Mouse (Mus musculus) gastrocnemius, postnatal 36 days (tissue): Measurements from ENCODE around the gene Fam131c. TPM values are rescaled to one million over a fixed set of nuclear protein-coding genes. Genes with fewer than 3 reads are reported as not detected.

Experiments used
- DNase-seq, 2 experiments: peaks; one replicate each; pipeline ENCODE4 v3.0.0; 2022
- intact Hi-C: fragments of 180-260 bp; cut with DNase I; formaldehyde crosslinking; loops from one replicate; pipeline ENCODE4 v1.15.1; 2025
- long read RNA-seq, 2 experiments: library from polyadenylated mRNA; stranded (forward); transcript quantifications; one replicate each; pipeline ENCODE4 v2.0.0; 2021
- total RNA-seq, 2 experiments: library from RNA; stranded (reverse); gene quantifications; 2 replicates each; pipeline ENCODE4 v1.2.3; 2021

Fam131c gene
- total RNA-seq = under 1 TPM; 0.18 to 0.22 TPM
- long read RNA-seq, experiment 1, partial matches to known transcripts = 0 of 1 reads
- long read RNA-seq, experiment 1, other reads (novel, unspliced or antisense) = 0 of 1 reads
- long read RNA-seq, experiment 2, partial matches to known transcripts = 0 of 1 reads
- long read RNA-seq, experiment 2, other reads (novel, unspliced or antisense) = 0 of 1 reads

DNA sequence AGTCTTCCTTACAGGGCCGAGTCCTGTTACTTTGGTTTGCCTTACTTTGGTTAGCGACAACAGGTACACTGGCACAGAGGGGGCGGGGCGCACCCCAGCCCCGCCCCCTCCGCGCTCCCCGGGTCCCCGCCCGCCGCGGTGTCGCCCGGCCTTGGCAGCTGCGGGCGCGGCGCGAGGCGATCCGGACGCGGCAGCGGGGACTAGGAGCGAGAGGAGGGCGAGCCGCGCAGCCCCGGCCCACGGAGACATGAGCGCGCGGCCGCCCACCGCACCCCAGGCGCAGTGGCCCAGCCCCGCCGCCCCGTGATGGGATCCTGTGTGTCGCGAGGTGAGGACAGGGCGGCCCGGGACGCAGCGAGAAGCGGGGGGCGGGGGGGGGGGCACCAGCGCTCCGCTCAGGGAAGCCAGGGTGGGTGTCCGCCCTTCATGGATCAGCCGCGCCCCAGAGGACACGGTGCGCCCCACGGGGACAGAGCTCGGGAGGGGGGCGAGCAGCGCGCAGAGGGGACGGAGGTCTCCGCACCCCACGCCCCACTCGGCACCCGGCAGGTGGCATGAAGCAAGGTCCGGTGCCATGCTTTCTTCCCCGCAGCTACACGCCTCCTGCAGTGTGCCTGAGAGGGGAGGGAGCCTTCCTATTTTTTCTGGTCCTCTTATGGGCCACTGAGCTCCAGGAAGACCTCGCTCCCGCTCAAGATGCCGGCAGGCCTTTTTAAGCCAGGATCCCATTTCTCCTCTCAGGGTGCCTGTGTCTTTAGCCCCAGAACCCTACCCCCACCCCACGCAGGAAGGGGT is at the start of gene Fam131c:
TSS of gene Fam131c (plus strand) at position 224 of the 795 bp plus-strand sequence.
- DNase-seq = no peak
- intact Hi-C loops = loop anchor here (5.0 kb wide), 1 partner anchor 166 kb away; no protein-coding TSS in a partner anchor

DNA sequence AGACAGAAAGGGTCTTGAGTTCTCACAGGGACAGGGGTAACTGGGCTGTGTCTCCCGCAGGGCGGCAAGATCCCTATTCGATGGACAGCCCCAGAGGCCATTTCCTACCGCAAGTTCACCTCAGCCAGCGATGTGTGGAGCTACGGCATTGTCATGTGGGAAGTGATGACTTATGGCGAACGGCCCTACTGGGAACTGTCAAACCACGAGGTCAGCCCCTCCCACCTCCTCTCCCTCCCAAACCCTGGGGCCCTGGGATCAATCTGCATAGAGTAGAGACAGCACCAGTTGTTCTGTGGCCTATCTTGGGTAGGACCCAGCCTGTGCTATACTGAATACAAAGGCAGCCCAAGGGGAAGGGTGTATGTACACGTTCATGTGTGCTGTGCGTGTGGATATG is 45.5 kb upstream of the Fam131c start:
- intact Hi-C loops = no loop called here
- no peak for DNase-seq

GRCm38 (mm10) chr4:141324771-141325191 is 43.2 kb upstream of the Fam131c start:
- no peak for DNase-seq
- intact Hi-C loops = no loop called here

- DNase-seq = no peak
- intact Hi-C loops = no loop called here
These were observed 42.4 kb upstream of the Fam131c start for GRCm38 (mm10) chr4:141325636-141326035.

- DNase-seq = no peak
- intact Hi-C loops = no loop called here
These were observed 40.9 kb upstream of the Fam131c start for GRCm38 (mm10) chr4:141327075-141327474.

- DNase-seq = no peak
- intact Hi-C loops = no loop called here
These were observed 39.3 kb upstream of the Fam131c start for GRCm38 (mm10) chr4:141328742-141329141.

DNA sequence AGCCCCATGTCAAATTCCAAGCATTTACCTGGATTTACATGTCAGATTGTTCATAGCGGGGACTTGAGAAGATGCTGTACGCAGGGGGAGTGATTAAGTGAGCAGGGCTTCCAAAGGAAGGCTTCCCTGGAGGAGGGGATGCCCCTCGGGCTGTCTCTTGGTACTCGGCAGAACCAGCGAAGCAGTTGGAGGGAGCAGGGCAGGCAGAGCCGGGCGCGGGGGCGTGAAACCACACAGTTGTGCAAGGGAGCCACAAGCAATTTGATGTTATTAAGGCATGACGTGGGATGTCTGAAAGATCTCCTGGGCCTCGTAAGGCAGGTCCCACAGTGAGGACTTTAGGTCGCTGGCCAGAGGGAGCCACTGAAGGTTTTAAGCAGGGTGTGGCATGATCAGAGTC is 38.1 kb upstream of the Fam131c start:
- no peak for DNase-seq
- intact Hi-C loops = no loop called here

- no peak for DNase-seq
- intact Hi-C loops = no loop called here
These were observed 36.6 kb upstream of the Fam131c start for GRCm38 (mm10) chr4:141331446-141331845.

DNA sequence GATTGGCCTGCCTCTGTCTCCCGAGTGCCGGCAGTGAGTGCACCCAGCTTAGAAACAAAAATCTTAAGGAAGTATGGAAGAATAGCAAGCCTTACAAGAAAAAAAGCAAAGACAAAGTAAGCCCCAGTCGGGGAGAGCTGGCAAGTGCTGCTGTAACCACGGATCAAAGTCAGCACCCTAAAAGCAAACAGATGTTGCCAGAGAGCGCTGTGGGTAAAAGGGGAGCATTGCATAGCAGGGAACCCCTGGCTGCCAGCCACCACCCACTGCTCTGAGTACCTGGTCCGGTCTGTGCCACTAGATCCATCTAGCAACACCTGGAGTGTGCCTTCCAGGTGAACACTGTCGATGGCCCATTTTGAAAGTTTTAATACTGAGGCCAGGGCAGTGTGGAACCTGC is 35.8 kb upstream of the Fam131c start:
- intact Hi-C loops = no loop called here

GRCm38 (mm10) chr4:141334695-141335094 is 33.3 kb upstream of the Fam131c start:
- no peak for DNase-seq
- intact Hi-C loops = no loop called here

More for the DNA sequence above, 35.8 kb upstream of the Fam131c start:
- no peak for DNase-seq

DNA sequence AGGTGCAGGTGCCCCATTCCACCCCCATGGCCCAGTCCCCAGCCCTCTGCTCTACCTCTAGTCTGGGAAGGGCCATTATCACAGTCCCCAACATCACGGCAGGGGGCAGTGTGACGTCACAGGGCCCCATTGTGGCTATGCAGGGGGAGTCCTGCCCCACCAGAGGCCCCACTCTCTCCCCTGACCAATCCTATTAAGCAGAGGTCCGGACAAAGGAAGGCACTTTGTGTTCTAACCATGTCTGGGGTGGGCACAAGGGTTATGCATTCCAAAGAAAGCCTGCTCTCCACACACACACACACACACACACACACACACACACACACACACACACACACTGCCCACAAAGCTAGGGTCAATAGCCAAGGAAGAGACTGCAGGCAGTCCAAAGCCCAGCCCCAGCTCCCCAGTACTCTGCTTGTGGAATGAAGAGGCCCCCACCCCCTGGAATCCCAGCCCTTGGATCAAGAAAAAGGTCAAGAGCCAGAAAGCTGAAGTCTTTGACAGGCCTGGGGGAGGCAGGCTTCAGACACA is 32.7 kb upstream of the Fam131c start:
- no peak for DNase-seq
- intact Hi-C loops = no loop called here

GRCm38 (mm10) chr4:141336196-141336595 is 31.8 kb upstream of the Fam131c start:
- DNase-seq = no peak
- intact Hi-C loops = no loop called here

- intact Hi-C loops = no loop called here
- no peak for DNase-seq
These were observed 30.0 kb upstream of the Fam131c start for GRCm38 (mm10) chr4:141337986-141338385.

DNA sequence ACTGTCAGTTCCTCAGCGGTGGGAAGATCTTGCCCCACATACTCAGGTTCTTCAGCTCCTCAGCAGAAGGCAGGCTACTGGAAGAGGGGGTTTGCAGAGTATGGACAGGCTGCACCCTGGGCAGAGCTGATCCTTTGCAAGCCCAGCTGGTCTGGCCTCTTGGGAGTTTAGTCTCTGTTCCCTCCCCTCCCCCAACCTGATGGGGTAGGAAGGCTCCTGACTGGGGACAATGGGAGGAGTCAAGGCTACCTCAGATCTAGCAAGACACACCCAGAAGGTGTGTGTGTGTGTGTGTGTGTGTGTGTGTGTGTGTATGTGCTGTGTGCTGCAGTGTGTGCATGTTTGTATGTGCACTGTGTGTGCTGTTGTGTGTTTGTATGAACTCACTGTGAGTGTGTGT is 29.2 kb upstream of the Fam131c start:
- DNase-seq = no peak
- intact Hi-C loops = no loop called here

DNA sequence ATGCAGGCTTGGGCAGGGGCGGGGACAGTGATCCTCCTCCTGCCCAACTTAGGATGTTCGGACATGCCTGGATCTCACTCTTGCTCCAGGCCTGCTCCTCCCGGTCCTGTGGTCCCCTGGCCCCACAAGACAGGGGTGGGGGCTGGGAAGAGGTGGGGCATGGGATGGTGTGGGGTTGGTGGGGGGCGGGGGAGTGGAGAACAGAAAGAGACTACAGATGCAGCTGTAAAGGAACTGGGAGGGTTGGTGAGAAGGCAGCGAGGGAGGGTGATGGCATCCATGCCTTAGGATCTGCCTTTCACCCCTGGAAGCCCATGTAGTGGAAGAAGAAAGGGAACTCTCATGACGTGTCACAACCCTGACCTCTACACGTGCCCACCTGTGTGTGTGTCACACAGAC is 26.5 kb upstream of the Fam131c start:
- no peak for DNase-seq
- intact Hi-C loops = no loop called here

DNA sequence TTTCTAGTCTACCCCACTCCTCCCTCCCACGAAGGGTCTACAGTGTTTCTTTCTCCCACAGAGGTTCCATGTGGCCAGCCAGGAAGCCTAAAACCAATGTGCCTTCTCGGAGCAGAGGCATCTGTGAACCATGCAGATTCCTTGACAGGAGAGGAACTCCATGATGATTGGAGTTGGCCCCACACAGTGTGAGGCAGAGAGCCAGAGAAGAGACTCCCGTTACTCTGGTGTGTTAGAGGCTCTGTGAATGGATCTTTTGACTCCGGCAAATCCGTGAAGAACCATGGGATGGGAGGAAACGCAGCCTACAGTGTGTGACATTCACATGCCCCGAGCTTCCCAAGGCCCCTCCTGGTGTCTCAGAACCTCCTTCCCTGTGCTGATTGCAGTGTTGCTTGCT is 24.5 kb upstream of the Fam131c start:
- intact Hi-C loops = no loop called here
- DNase-seq = no peak

DNA sequence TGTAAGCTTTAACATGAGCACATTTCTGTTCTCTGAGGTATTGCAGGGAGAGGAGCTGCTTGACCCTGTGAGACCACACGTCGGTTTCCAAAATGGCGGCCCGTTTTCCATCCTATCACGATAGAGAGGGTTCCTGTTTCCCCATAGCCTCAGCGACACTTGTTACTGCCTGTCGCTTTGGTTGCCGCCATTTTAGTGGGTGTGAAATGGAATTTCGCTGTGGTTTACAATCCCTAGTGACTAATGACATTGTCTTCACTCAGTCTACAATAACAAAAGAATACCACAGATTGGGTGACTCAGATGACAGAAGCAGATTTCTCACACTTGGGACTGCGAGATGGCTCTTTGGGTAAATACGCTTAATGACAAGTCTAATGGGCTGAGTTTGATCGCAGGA is 22.8 kb upstream of the Fam131c start:
- intact Hi-C loops = no loop called here
- no peak for DNase-seq

- no peak for DNase-seq
- intact Hi-C loops = no loop called here
These were observed 20.6 kb upstream of the Fam131c start for GRCm38 (mm10) chr4:141347365-141347797.

GRCm38 (mm10) chr4:141348616-141349015 is 19.4 kb upstream of the Fam131c start:
- intact Hi-C loops = no loop called here
- no peak for DNase-seq

- no peak for DNase-seq
- intact Hi-C loops = no loop called here
These were observed 18.0 kb upstream of the Fam131c start for GRCm38 (mm10) chr4:141350015-141350414.

DNA sequence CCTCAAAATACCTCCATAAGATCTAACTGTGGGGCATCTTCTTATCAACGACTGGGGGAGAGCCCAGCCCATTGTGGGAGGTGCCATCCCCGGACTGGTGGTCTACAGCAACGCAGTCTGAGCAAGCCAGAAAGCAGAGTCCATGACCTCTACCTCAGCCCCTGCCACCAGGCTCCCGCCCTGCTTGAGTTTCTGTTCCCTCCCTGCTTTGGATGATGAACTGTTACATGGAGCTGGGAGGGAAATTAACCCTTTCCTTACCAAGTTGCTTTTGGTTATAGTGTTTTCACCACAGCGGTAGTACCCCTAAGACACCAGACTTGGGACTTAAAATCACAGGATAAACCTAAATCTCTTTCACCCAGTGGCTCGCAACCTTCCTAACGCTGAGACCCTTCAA is 16.0 kb upstream of the Fam131c start:
- intact Hi-C loops = no loop called here
- no peak for DNase-seq

DNA sequence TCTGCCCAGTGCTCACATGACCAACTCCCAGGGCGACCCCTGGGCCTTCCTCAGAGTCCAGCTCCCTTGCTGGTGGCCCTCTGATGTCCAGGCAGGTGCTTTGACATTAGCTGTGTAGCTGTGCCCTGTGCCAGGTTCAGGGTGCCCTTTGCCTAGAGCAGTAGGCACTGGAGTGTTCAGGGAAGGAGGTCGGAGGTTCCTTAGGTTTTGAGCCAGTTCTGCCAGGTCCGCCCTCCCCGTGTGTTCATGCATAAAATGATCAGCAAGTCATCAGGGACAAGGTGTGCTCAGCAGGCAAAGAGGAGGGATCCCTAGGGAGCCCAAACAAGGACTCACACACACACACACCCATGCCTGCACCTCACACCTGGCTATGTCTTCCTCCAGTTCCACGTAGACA is 15.0 kb upstream of the Fam131c start:
- intact Hi-C loops = no loop called here
- no peak for DNase-seq
